Mouse (Mus musculus) stomach, embryonic 14.5 days (tissue): Measurements from ENCODE around the gene F13b. TPM values are rescaled to one million over a fixed set of nuclear protein-coding genes. Genes with fewer than 3 reads are reported as not detected.

Source experiments
- polyA plus RNA-seq: library from polyadenylated mRNA; unstranded; fragments of >200 nt; fragmentation: Nextera tagmentation; extraction: Ambion mirVana; gene quantifications from 2 replicates; pipeline ENCODE4 v1.2.1, GENCODE M21; 2014

The F13b gene
- polyA plus RNA-seq, 1 experiment from 2014 or later = not detected

Other genes with a start within 250 kb of the F13b start
- gene Crb1, start 124.6 kb upstream of the F13b start, polyA plus RNA-seq = 0.10 and 0.32 TPM in 2 replicates
- 15.5 and 16.5 TPM in 2 replicates for gene Zbtb41, start 79.4 kb upstream of the F13b start, polyA plus RNA-seq
- gene Aspm, start 46.9 kb upstream of the F13b start, polyA plus RNA-seq = 23.1 and 23.3 TPM in 2 replicates
- gene Cfhr1, start 58.6 kb downstream of the F13b start, polyA plus RNA-seq = not detected in 2 replicates